25 mouse cellular contexts compared by ENCODE assay signal in genomic region chr2:38502747-38503146, GRCm38 (mm10). TPM values are rescaled to one million over a fixed set of nuclear protein-coding genes. Genes with fewer than 3 reads are reported as not detected.
DNase-seq lines count a peak whose midpoint lies in the region; ATAC-seq and TF ChIP-seq lines count a peak whose summit lies in the region.
"Had no signal": no experiment of that assay in that cellular context is flagged by ENCODE, and none has a peak within 500 bp of the region (broad histone marks: within the 10 kb centered on the region; RNA-seq: fewer than 3 reads in every experiment).

No protein-coding gene starts in this region.

- 88% methylated on average over 3 of the region's 3 CpGs for WGBS in limb, embryonic 12.5 days
- WGBS in limb, embryonic 10.5 days = 92% methylated on average over 3 of the region's 3 CpGs
- 54% methylated on average over 3 of the region's 3 CpGs for WGBS in liver, embryonic 16.5 days (ENCODE audit: insufficient replicate concordance)
- 81% methylated on average over 3 of the region's 3 CpGs for WGBS in lung, embryonic 14.5 days
- 87% methylated on average over 3 of the region's 3 CpGs for WGBS in lung, postnatal 0 days
- 93% methylated on average over 3 of the region's 3 CpGs for WGBS in lung, embryonic 16.5 days

- no peak for TF ChIP-seq EP300 in lung, postnatal 0 days (IDR thresholded peaks at IDR 0.05)

- H3K9me3 ChIP-seq in limb, embryonic 12.5 days = no peaks in the 10 kb centered on the region
- H3K9me3 ChIP-seq in limb, embryonic 10.5 days (replicated peaks) = no peaks in the 10 kb centered on the region
- H3K9me3 ChIP-seq in liver, embryonic 16.5 days (replicated peaks; ENCODE audit: control insufficient read depth, low read length) = no peaks in the 10 kb centered on the region
- no peaks in the 10 kb centered on the region for H3K9me3 ChIP-seq in lung, embryonic 14.5 days (ENCODE audit: low read depth, low read length)
- no peaks in the 10 kb centered on the region for H3K9me3 ChIP-seq in lung, postnatal 0 days (ENCODE audit: low read length)
- no peaks in the 10 kb centered on the region for H3K9me3 ChIP-seq in lung, embryonic 16.5 days (ENCODE audit: control insufficient read depth, low read length)
- H3K9me3 ChIP-seq: embryonic facial prominence, embryonic 10.5 days; embryonic facial prominence, embryonic 12.5 days; forebrain, embryonic 13.5 days; G1E had no signal

- TF ChIP-seq CTCF in lung, embryonic 14.5 days (IDR thresholded peaks at IDR 0.05; ENCODE audit: low read depth) = no peak
- no peak for TF ChIP-seq CTCF in lung, postnatal 0 days (IDR thresholded peaks at IDR 0.05)

- H3K4me2 ChIP-seq in limb, embryonic 12.5 days = no peak overlapping the region
- H3K4me2 ChIP-seq in liver, embryonic 16.5 days (ENCODE audit: low read depth, low read length) = no peak overlapping the region
- H3K4me2 ChIP-seq in lung, embryonic 14.5 days = no peak overlapping the region
- H3K4me2 ChIP-seq in lung, postnatal 0 days (replicated peaks; ENCODE audit: low read depth, low read length) = no peak overlapping the region
- no peak overlapping the region for H3K4me2 ChIP-seq in lung, embryonic 16.5 days (ENCODE audit: low read depth, low read length)
- H3K4me2 ChIP-seq: embryonic facial prominence, embryonic 12.5 days; forebrain, embryonic 13.5 days had no signal

- no peaks in the 10 kb centered on the region for H3K36me3 ChIP-seq in limb, embryonic 12.5 days
- H3K36me3 ChIP-seq in limb, embryonic 10.5 days = no peaks in the 10 kb centered on the region
- H3K36me3 ChIP-seq in liver, embryonic 16.5 days (ENCODE audit: control insufficient read depth, insufficient read depth) = no peaks in the 10 kb centered on the region
- H3K36me3 ChIP-seq in lung, embryonic 14.5 days (ENCODE audit: insufficient read depth) = no peaks in the 10 kb centered on the region
- H3K36me3 ChIP-seq in lung, postnatal 0 days (ENCODE audit: insufficient read depth, low read length) = no peaks in the 10 kb centered on the region
- H3K36me3 ChIP-seq in lung, embryonic 16.5 days (ENCODE audit: control insufficient read depth, insufficient read depth, low read length) = no peaks in the 10 kb centered on the region
- H3K36me3 ChIP-seq: embryonic facial prominence, embryonic 10.5 days; embryonic facial prominence, embryonic 12.5 days; G1E had no signal

- ATAC-seq in limb, embryonic 12.5 days (ENCODE audit: insufficient number of reproducible peaks, insufficient read depth, low FRiP score, low TSS enrichment, low read depth) = no peak
- peak; percentile 54; the same call in 1 of the 2 replicates for ATAC-seq in liver, embryonic 16.5 days (ENCODE audit: low read depth)
- no peak for ATAC-seq in lung, embryonic 14.5 days (ENCODE audit: insufficient read depth)
- no peak for ATAC-seq in lung, postnatal 0 days
- ATAC-seq in lung, embryonic 16.5 days (ENCODE audit: low read depth) = no peak
- ATAC-seq: activated CD4-positive, CD25-positive, alpha-beta regulatory T cell, adult 4 months; CD4-positive, CD25-positive, alpha-beta regulatory T cell, adult 4 months; forebrain, embryonic 13.5 days; Patski had no signal

- no peak overlapping the region for H3K4me3 ChIP-seq in limb, embryonic 12.5 days (replicated peaks)
- no peak overlapping the region for H3K4me3 ChIP-seq in limb, embryonic 10.5 days
- H3K4me3 ChIP-seq in liver, embryonic 16.5 days (ENCODE audit: low read depth, low read length) = no peak overlapping the region
- no peak overlapping the region for H3K4me3 ChIP-seq in lung, embryonic 14.5 days (ENCODE audit: low read depth, low read length)
- H3K4me3 ChIP-seq in lung, postnatal 0 days (ENCODE audit: low read depth, low read length) = no peak overlapping the region
- no peak overlapping the region for H3K4me3 ChIP-seq in lung, embryonic 16.5 days (ENCODE audit: low read length)
- H3K4me3 ChIP-seq: embryonic facial prominence, embryonic 10.5 days; embryonic facial prominence, embryonic 12.5 days; forebrain, embryonic 13.5 days had no signal

- peaks cover 37% of the 10 kb centered on the region for H3K4me1 ChIP-seq in limb, embryonic 12.5 days (replicated peaks)
- H3K4me1 ChIP-seq in limb, embryonic 10.5 days = peaks cover 22% of the 10 kb centered on the region
- H3K4me1 ChIP-seq in liver, embryonic 16.5 days (ENCODE audit: control insufficient read depth, low read depth, low read length) = peaks cover 11% of the 10 kb centered on the region
- 0 out of 2 replicates have a peak, but pooled peaks cover 12% of the 10 kb centered on the region for H3K4me1 ChIP-seq in lung, embryonic 14.5 days (ENCODE audit: insufficient read depth)
- no peaks in the 10 kb centered on the region; the same call in 1 of the 2 replicates for H3K4me1 ChIP-seq in lung, postnatal 0 days (ENCODE audit: insufficient read depth, low read depth, low read length)
- H3K4me1 ChIP-seq in lung, embryonic 16.5 days (replicated peaks; ENCODE audit: control insufficient read depth, insufficient read depth, low read length) = peaks cover 2% of the 10 kb centered on the region
- H3K4me1 ChIP-seq: forebrain, embryonic 13.5 days had no signal

- no peak for DNase-seq in limb, embryonic 10.5 days (ENCODE audit: low spot score)
- no peak for DNase-seq in liver
- no peak for DNase-seq in lung, embryonic 14.5 days
- no peak for DNase-seq in lung, postnatal 0 days (ENCODE audit: low spot score)
- no peak for DNase-seq in lung, adult 18-20 months
- DNase-seq: adrenal gland, adult 8-10 months; adrenal gland, postnatal 14 days; adrenal gland, postnatal 36 days; B cell, adult 2 months; cerebellum, adult 11-12 months; cerebellum, adult 2 months; cerebellum, adult 9-10 months; cerebellum, postnatal 10 days; cerebellum, postnatal 25 days had no signal

- H3K9ac ChIP-seq in limb, embryonic 12.5 days (replicated peaks) = no peak overlapping the region
- H3K9ac ChIP-seq in liver, embryonic 16.5 days (ENCODE audit: low read depth, low read length) = no peak overlapping the region
- no peak overlapping the region for H3K9ac ChIP-seq in lung, embryonic 14.5 days
- no peak overlapping the region for H3K9ac ChIP-seq in lung, postnatal 0 days (replicated peaks; ENCODE audit: low read depth)
- no peak overlapping the region for H3K9ac ChIP-seq in lung, embryonic 16.5 days (ENCODE audit: low read length)
- H3K9ac ChIP-seq: embryonic facial prominence, embryonic 12.5 days; forebrain, embryonic 13.5 days had no signal

- H3K27ac ChIP-seq in limb, embryonic 12.5 days = 0 out of 2 replicates have a peak overlapping the region, but pooled peaks have one; percentile 80
- no peak overlapping the region for H3K27ac ChIP-seq in limb, embryonic 10.5 days
- H3K27ac ChIP-seq in liver, embryonic 16.5 days (ENCODE audit: low read length) = no peak overlapping the region
- peak overlapping the region; percentile 66 for H3K27ac ChIP-seq in lung, embryonic 14.5 days (ENCODE audit: low read depth)
- H3K27ac ChIP-seq in lung, postnatal 0 days (ENCODE audit: low read length) = no peak overlapping the region
- peak overlapping the region; percentile 91 for H3K27ac ChIP-seq in lung, embryonic 16.5 days (ENCODE audit: low read length)
- H3K27ac ChIP-seq: embryonic facial prominence, embryonic 10.5 days; embryonic facial prominence, embryonic 12.5 days; forebrain, embryonic 13.5 days had no signal

- H3K27me3 ChIP-seq in limb, embryonic 12.5 days = no peaks in the 10 kb centered on the region
- H3K27me3 ChIP-seq in limb, embryonic 10.5 days (ENCODE audit: low read depth, poor library complexity, severe bottlenecking) = no peaks in the 10 kb centered on the region
- H3K27me3 ChIP-seq in liver, embryonic 16.5 days (ENCODE audit: control insufficient read depth, insufficient read depth, low read depth, low read length) = no peaks in the 10 kb centered on the region
- H3K27me3 ChIP-seq in lung, embryonic 14.5 days (ENCODE audit: insufficient read depth, low read length) = no peaks in the 10 kb centered on the region
- H3K27me3 ChIP-seq in lung, postnatal 0 days (replicated peaks; ENCODE audit: insufficient read depth, low read length) = no peaks in the 10 kb centered on the region
- no peaks in the 10 kb centered on the region for H3K27me3 ChIP-seq in lung, embryonic 16.5 days (ENCODE audit: control insufficient read depth, insufficient read depth, low read depth, low read length)
- H3K27me3 ChIP-seq: CH12.LX; embryonic facial prominence, embryonic 12.5 days; Patski had no signal

RNA-seq across cellular contexts. Expression of gene Nek6, which starts 8.7 kb away (rescaled TPM):
- 140 and 159 TPM in 2 replicates for polyA plus RNA-seq in limb, embryonic 12.5 days (2016; fragmentation: Nextera tagmentation; extraction: Ambion mirVana)
- 67.5 and 83.4 TPM in 2 replicates for polyA plus RNA-seq in limb, embryonic 10.5 days (2016; fragmentation: Nextera tagmentation; extraction: Ambion mirVana)
- 43.5 and 47.6 TPM in 2 replicates for polyA plus RNA-seq in liver, embryonic 16.5 days (2015; fragmentation: Nextera tagmentation; extraction: Ambion mirVana)
- polyA plus RNA-seq in lung, embryonic 14.5 days (2014; fragmentation: Nextera tagmentation; extraction: Ambion mirVana) = 129 and 134 TPM in 2 replicates
- polyA plus RNA-seq in lung, postnatal 0 days (2015; fragmentation: Nextera tagmentation; extraction: Ambion mirVana) = 57.8 and 69.4 TPM in 2 replicates
- 117 and 122 TPM in 2 replicates for polyA plus RNA-seq in lung, embryonic 16.5 days (2015; fragmentation: Nextera tagmentation; extraction: Ambion mirVana)

Comparison
In these comparisons a context has a peak if more than half of its experiments do, and no peak if none do; other contexts are left out.
1. H3K27ac ChIP-seq: peak in limb, embryonic 12.5 days (single experiment), lung, embryonic 14.5 days (single experiment) and lung, embryonic 16.5 days (single experiment); none in limb, embryonic 10.5 days (single experiment), liver, embryonic 16.5 days (single experiment) and lung, postnatal 0 days (single experiment).